Mouse (Mus musculus): ENCODE data around the gene Adcy7. TPM values are rescaled to one million over a fixed set of nuclear protein-coding genes. Genes with fewer than 3 reads are reported as not detected.

Adcy7 gene
- polyA plus RNA-seq, 1 experiment = 7.7 TPM

- 9% methylated on average over 11 of the region's 11 CpGs for WGBS
- Histone ChIP-seq H3K36me3 (ENCODE audit: control insufficient read depth, insufficient read depth, low read length) (peaks cover 9% of the 10 kb centered on the region), H3K27me3 (ENCODE audit: control insufficient read depth, insufficient read depth, low read length) (no peaks in the 10 kb centered on the region), H3K4me3 (ENCODE audit: low read depth, low read length) (peak overlapping the region; percentile 85), H3K27ac (ENCODE audit: insufficient read depth, low read depth, low read length) (peak overlapping the region; percentile 74), H3K4me1 (ENCODE audit: control insufficient read depth, insufficient read depth, insufficient read length, low read length) (peaks cover 3% of the 10 kb centered on the region)
- TF ChIP-seq POLR2A (IDR thresholded peaks at IDR 0.05; ENCODE audit: low read depth, low read length) (no peak), CTCF (IDR thresholded peaks at IDR 0.05; ENCODE audit: extremely low read depth, insufficient read length, insufficient replicate concordance, low read depth, low read length) (no peak)
Measured at GRCm38 (mm10) chr8:88362446-88363150, 90.4 kb downstream of the Adcy7 start.

GRCm38 (mm10) chr8:88369221-88369620 is 97.0 kb downstream of the Adcy7 start:
- 17% methylated on average over 6 of the region's 6 CpGs for WGBS

DNA sequence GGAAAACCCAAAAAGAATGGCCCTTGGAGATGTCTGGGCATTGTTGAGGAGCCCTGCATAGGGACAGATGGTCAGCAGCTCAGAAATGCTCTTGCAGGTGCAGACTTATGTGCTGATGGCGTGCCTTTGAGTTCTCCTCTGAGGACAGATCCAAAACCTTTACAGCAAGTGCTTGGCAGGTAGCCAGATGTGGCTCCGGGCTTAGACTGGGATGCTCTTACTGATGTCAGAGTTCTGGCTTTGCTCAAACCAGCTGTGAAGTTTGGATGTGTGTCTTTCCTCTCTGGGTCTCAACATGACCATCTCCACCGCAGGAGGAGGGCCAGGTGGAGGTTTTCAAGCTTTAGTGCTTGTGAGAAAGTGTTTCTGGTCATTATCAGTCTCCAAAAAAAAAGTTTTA is 97.6 kb downstream of the Adcy7 start:
- H3K36me3 ChIP-seq (ENCODE audit: control insufficient read depth, insufficient read depth, low read length) = no peaks in the 10 kb centered on the region
- no peaks in the 10 kb centered on the region for H3K27me3 ChIP-seq (ENCODE audit: control insufficient read depth, insufficient read depth, low read length)
- no peaks in the 10 kb centered on the region; the same call in 1 of the 2 replicates for H3K4me1 ChIP-seq (ENCODE audit: control insufficient read depth, insufficient read depth, insufficient read length, low read length)
- no peak overlapping the region for H3K27ac ChIP-seq (ENCODE audit: insufficient read depth, low read depth, low read length)
- TF ChIP-seq POLR2A (IDR thresholded peaks at IDR 0.05; ENCODE audit: low read depth, low read length) = no peak
- no peak for TF ChIP-seq CTCF (IDR thresholded peaks at IDR 0.05; ENCODE audit: extremely low read depth, insufficient read length, insufficient replicate concordance, low read depth, low read length)
- H3K4me3 ChIP-seq (ENCODE audit: low read depth, low read length) = no peak overlapping the region
- 40% methylated on average over 3 of the region's 3 CpGs for WGBS

More at GRCm38 (mm10) chr8:88369221-88369620, 97.0 kb downstream of the Adcy7 start:
- Histone ChIP-seq H3K4me3 (ENCODE audit: low read depth, low read length) (no peak overlapping the region), H3K27me3 (ENCODE audit: control insufficient read depth, insufficient read depth, low read length) (no peaks in the 10 kb centered on the region), H3K27ac (ENCODE audit: insufficient read depth, low read depth, low read length) (no peak overlapping the region), H3K4me1 (ENCODE audit: control insufficient read depth, insufficient read depth, insufficient read length, low read length) (no peaks in the 10 kb centered on the region; the same call in 1 of the 2 replicates), H3K36me3 (ENCODE audit: control insufficient read depth, insufficient read depth, low read length) (no peaks in the 10 kb centered on the region)
- TF ChIP-seq CTCF (IDR thresholded peaks at IDR 0.05; ENCODE audit: extremely low read depth, insufficient read length, insufficient replicate concordance, low read depth, low read length) (peak; percentile 41; the same call in 1 of the 2 replicates), POLR2A (IDR thresholded peaks at IDR 0.05; ENCODE audit: low read depth, low read length) (no peak)

DNA sequence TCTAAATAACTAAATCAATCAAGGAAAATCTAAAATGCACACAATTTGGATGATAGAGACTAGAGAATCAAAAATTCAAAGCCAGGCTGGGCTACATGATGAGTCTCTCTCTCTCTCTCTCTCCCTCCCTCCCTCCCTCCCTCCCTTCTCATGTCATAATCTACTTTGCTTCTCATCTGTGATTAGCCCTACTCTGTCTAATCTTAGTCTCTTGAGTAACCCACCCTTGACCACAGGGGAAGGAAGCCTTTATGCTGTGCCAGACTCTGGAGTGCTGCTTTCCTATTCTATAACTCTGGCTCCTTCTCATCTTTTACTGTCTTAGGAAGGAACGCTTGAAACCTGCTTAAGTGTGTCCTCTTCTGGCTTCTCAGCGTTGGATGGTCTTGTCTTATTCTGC is 99.3 kb downstream of the Adcy7 start:
- no peaks in the 10 kb centered on the region for H3K36me3 ChIP-seq (ENCODE audit: control insufficient read depth, insufficient read depth, low read length)
- no peaks in the 10 kb centered on the region for H3K27me3 ChIP-seq (ENCODE audit: control insufficient read depth, insufficient read depth, low read length)
- H3K27ac ChIP-seq (ENCODE audit: insufficient read depth, low read depth, low read length) = no peak overlapping the region
- no peak for TF ChIP-seq POLR2A (IDR thresholded peaks at IDR 0.05; ENCODE audit: low read depth, low read length)
- TF ChIP-seq CTCF (IDR thresholded peaks at IDR 0.05; ENCODE audit: extremely low read depth, insufficient read length, insufficient replicate concordance, low read depth, low read length) = no peak
- H3K4me1 ChIP-seq (ENCODE audit: control insufficient read depth, insufficient read depth, insufficient read length, low read length) = no peaks in the 10 kb centered on the region; the same call in 1 of the 2 replicates
- WGBS = 86% methylated on average over 2 of the region's 2 CpGs
- H3K4me3 ChIP-seq (ENCODE audit: low read depth, low read length) = no peak overlapping the region

- WGBS = 21% methylated on average over 19 of the region's 19 CpGs
Measured at GRCm38 (mm10) chr8:88376836-88377582, 104.8 kb downstream of the Adcy7 start.

More at GRCm38 (mm10) chr8:88376836-88377582, 104.8 kb downstream of the Adcy7 start:
- Histone ChIP-seq H3K4me1 (ENCODE audit: control insufficient read depth, insufficient read depth, insufficient read length, low read length) (no peaks in the 10 kb centered on the region), H3K4me3 (ENCODE audit: low read depth, low read length) (no peak overlapping the region), H3K36me3 (ENCODE audit: control insufficient read depth, insufficient read depth, low read length) (no peaks in the 10 kb centered on the region), H3K27me3 (ENCODE audit: control insufficient read depth, insufficient read depth, low read length) (no peaks in the 10 kb centered on the region), H3K27ac (ENCODE audit: insufficient read depth, low read depth, low read length) (no peak overlapping the region)
- TF ChIP-seq CTCF (IDR thresholded peaks at IDR 0.05; ENCODE audit: extremely low read depth, insufficient read length, insufficient replicate concordance, low read depth, low read length) = no peak
- TF ChIP-seq POLR2A (IDR thresholded peaks at IDR 0.05; ENCODE audit: low read depth, low read length) = no peak

Other genes with a start within 250 kb of the Adcy7 start
- gene Cnep1r1, start 153.6 kb upstream of the Adcy7 start, polyA plus RNA-seq (2012; rRNA removed) = 3.5 and 8.4 TPM in 2 replicates
- 3.4 and 3.9 TPM in 2 replicates for gene Heatr3, start 134.5 kb upstream of the Adcy7 start, polyA plus RNA-seq (2012; rRNA removed)
- 10.5 and 20.5 TPM in 2 replicates for gene Tent4b, start 73.2 kb upstream of the Adcy7 start, polyA plus RNA-seq (2012; rRNA removed)
- gene Brd7, start 89.8 kb downstream of the Adcy7 start, polyA plus RNA-seq (2012; rRNA removed) = 7.0 and 13.1 TPM in 2 replicates
- 13.1 and 18.3 TPM in 2 replicates for gene Nkd1, start 249.0 kb downstream of the Adcy7 start, polyA plus RNA-seq (2012; rRNA removed)